Mouse (Mus musculus) kidney, adult 2 months (tissue): ENCODE measurements around the gene Eif4e2.

Experiments
- CTCF ChIP-seq: fragments of 200-500 bp; conservative IDR thresholded peaks from 2 replicates; pipeline ENCODE4 v1.5.1; 2011; ENCODE audit warnings: low read depth, mild to moderate bottlenecking, control low read depth, low read length, moderate library complexity, mixed read lengths; ENCODE audit not compliant: insufficient read depth, insufficient read length
- POLR2A ChIP-seq: fragments of 200-500 bp; IDR thresholded peaks from one replicate; pipeline ENCODE4 v1.6.1; 2011; ENCODE audit warnings: low read depth, low read length, control low read depth

- TF ChIP-seq POLR2A (no peak), CTCF (no peak)
Observed at GRCm38 (mm10) chr1:87281599-87282412, 68.1 kb downstream of the Eif4e2 start.
